Mouse (Mus musculus): Measurements from ENCODE around the gene Maml3.

- TF ChIP-seq CTCF (IDR thresholded peaks at IDR 0.05; ENCODE audit: low read depth) (no peak), EP300 (IDR thresholded peaks at IDR 0.05; ENCODE audit: low read depth) (no peak)
Measured at GRCm38 (mm10) chr3:51685539-51685938, 419.3 kb downstream of the Maml3 start.
